Mouse (Mus musculus) adrenal gland, postnatal 25 days (tissue): Measurements from ENCODE around the gene Flad1. TPM values are rescaled to one million over a fixed set of nuclear protein-coding genes. Genes with fewer than 3 reads are reported as not detected.

Source experiments
- DNase-seq: peaks from one replicate; pipeline ENCODE4 v3.0.0; 2021; ENCODE audit warnings: mixed read lengths
- total RNA-seq: library from RNA; stranded (reverse); gene quantifications from 2 replicates; pipeline ENCODE4 v1.2.3, GENCODE M21; 2021

Gene Flad1
- total RNA-seq, 1 experiment from 2014 or later, result 35.4 TPM

GRCm38 (mm10) chr3:89395806-89396653 lies 15.6 kb downstream of the Flad1 start:
- DNase-seq, result peak; percentile 61

DNA sequence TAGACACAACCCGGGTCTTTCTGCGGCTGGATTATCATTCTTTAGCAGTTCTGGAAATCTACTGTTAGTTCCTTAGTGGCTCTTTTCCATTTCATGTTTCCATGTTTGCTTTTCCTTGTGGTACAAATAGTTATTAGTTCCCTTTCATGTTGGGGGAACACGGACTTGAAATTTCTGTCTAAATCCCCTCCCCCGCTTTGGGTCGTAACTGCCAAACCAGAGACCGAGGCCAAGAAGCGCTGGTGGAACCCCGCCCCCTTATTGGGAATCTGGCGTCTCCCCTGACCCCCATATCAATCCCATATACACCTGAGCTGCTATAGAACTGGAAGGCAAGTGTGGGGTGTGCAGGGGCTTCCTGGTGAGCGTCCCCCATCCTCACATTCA lies 16.3 kb downstream of the Flad1 start:
- no peak for DNase-seq

- DNase-seq, result peak; percentile 78
Observed at GRCm38 (mm10) chr3:89394894-89395256, 16.8 kb downstream of the Flad1 start.

DNA sequence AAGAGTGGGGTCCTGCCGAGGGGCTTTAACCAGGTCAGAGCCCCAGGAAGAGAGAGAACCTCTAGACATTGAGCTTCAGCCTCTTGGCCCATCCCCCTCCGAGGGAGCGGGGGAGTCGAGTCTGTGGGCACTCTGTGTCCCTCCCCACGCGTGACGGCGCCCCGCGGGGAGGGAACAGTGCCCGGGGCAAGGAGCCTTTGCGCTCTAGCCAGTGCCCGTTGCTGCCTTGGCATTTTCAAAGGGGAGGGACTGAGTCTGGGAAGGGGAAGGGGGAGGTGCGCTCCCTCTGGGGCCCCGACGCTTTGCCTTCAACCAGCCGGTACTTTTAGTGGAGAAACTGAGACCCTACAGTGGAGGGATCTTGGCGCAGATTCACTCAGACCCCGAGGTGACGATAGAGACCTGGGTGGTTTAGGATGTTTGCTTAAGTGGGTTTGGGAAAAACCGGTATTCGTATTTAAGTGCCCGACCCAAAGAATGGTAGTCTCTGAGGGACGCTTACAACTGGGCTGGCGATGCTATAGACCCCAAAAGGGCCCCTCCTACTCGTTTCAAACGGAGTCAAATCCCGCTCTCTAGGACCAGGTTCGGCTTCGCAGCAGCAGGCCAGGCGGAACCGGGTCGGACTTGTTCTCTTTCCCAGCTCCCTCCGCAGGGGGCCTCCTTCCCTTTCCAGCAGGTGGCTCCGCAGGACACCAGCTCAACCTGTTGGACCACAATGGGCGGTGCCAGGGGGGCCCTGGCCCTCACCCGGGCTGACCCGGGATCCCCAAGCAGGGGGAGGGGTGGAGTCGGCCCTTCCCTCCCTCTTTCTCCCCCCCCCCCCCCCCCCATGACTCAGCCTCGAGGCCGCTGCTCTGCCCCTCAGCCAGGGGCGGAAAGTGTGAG lies 17.4 kb downstream of the Flad1 start, which contains the start of gene Zbtb7b:
Gene Zbtb7b, minus strand, starts transcription at position 771 of the 888 bp plus-strand sequence.
- peak; percentile 86 for DNase-seq

DNA sequence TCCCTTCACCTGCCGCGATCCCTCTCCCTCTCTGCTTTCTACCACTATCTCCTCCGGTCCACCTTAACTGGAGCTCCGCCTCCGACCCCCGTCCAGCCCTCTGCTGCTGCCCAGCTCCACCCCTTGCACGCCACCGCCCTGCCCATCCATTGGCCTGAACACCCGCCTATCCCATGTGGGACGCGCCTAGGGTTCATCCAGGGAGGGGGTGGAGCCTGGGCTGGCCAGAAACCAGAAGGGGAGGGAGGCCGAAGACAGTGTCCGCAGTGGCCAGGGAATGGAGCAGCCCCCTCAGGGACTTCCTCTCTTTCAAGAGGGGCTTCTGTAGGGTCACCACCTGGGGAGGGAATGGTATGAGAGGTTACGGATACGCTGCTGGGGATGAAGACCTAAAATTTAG lies 18.1 kb downstream of the Flad1 start:
- DNase-seq, result peak; percentile 99

DNA sequence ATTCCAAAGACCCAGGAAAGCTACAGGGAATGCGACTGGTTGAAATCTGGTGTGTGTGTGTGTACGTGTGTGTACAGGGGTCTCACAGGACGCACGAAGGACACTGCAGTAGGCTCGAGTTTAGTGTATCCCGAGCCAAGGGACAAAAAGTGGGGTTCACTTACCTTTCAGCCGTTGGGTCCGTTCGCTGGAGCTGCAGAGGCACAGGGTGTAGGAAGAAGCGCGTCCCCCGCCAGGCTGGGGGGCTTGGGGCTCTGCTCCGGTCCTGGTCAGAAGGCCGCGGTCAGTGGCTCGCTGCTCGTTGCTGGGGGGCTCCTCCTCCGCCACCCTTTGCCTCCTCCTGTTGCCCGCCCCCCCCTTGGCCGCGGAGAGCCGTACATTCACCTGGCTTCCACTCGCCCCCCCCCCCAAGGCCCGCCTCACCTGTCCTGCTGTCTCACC lies 18.8 kb downstream of the Flad1 start:
- peak; percentile 54 for DNase-seq

DNA sequence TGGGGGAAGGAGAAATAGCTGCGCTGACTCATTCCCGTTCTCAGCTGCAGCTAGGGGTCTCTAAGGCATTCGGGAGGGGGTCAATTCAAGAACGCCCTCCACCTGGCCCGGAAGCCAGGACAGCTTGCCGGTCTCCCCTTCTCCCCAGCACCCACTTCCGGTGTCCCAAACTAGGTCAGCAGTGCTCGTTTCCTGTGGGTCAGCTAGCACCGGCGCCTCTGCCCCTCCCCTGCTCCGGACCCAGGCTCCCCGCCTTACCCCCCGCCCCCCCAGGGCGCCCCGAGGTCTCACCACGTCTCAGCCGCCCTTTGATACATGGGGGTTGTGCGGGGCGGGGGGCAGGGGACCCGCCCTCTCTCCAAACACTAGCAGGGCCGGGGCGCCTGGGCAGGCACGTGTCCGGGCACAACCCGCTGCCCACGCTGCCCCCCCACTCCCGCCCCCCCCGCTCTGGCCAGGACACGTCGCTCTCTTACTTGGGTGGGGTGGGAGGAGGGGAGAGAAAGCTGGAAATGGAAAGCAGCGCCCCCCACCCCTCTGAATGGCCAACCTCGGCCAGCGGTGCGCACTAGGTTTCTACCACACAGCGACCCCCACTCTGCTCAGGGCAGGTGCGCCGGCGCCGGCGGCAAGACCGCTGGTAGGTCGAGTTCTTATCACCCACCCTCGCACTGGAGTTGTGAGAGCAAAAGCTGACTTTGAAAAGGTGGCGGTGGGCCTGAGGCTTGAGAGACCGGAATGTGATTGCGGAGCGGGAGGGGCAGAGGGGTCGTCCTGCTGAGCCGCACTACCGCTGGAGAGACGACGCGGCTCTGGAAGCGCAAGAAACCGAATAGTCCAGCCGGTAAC lies 19.8 kb downstream of the Flad1 start:
- DNase-seq, result peak; percentile 75

DNA sequence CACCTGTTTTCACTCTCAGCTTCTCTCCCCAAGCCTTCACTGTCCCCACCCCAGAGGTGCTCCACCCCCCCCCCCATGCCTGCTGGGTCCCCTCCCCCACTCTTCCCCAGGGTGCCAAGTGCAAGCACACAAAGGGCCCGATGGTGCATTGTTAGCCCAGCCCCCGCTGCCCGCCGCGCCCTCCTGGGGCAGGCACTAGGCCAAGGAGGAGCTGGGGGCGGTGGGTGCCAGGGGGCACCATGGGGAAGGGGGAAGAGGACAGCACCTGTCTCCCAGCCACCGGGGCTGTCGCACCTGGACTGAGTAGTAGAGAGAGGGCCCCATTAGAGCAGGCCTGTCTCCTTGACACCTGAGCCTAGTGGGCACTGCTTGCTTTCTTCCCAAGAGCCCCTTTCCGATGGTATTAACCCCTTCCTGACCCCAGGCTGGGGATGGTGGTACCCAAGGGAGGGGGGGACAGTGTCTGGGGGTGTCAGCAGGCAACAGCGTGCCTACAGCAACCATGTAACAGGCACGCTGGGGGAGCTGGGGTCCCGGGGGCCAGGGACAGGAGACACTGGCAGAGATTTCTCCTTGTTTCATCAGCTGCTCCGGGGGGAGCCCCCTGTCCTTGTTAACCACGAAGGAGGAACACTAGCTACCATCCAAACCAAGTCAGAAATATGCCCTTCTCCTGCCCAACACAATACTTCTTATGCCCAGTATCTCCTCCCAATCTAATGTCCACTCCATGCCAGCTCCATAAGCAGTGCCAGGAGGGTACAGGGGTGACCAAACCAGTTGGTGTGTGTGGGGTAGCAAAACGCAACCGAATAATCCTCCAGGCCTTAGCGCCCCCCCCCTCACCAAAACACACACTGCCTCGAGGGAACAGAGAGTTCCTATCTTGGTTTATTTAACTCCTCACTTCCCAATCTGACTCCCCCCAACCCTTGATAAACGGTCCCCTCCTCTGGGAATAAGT lies 20.7 kb downstream of the Flad1 start:
- peak; percentile 45 for DNase-seq

DNA sequence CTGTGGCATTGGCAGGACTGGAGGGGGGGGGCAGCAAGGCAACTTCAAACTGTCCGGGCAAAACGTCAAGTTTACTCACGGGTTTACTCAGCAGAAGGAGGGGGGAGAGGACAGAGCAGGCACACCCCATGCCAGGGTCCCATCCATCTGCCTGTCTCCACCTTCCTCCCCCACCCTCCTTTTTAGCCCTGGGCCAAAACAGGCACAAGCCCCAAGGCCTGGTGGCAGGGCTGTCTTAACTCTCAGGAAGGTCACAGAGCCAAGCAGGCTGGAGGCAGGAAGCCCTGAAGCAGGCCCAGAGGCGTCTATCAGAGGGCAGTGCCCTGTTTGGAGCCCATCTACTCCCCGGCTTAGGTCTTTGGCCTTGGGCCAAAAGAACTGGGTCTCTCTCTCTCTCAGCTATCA lies 21.6 kb downstream of the Flad1 start:
- peak; percentile 72 for DNase-seq

- DNase-seq, result no peak
Observed at GRCm38 (mm10) chr3:89388901-89389740, 22.5 kb downstream of the Flad1 start.

GRCm38 (mm10) chr3:89388134-89388881 lies 23.4 kb downstream of the Flad1 start:
- DNase-seq, result peak; percentile 64

- peak; percentile 43 for DNase-seq
Observed at GRCm38 (mm10) chr3:89387632-89388031, 24.0 kb downstream of the Flad1 start.

DNA sequence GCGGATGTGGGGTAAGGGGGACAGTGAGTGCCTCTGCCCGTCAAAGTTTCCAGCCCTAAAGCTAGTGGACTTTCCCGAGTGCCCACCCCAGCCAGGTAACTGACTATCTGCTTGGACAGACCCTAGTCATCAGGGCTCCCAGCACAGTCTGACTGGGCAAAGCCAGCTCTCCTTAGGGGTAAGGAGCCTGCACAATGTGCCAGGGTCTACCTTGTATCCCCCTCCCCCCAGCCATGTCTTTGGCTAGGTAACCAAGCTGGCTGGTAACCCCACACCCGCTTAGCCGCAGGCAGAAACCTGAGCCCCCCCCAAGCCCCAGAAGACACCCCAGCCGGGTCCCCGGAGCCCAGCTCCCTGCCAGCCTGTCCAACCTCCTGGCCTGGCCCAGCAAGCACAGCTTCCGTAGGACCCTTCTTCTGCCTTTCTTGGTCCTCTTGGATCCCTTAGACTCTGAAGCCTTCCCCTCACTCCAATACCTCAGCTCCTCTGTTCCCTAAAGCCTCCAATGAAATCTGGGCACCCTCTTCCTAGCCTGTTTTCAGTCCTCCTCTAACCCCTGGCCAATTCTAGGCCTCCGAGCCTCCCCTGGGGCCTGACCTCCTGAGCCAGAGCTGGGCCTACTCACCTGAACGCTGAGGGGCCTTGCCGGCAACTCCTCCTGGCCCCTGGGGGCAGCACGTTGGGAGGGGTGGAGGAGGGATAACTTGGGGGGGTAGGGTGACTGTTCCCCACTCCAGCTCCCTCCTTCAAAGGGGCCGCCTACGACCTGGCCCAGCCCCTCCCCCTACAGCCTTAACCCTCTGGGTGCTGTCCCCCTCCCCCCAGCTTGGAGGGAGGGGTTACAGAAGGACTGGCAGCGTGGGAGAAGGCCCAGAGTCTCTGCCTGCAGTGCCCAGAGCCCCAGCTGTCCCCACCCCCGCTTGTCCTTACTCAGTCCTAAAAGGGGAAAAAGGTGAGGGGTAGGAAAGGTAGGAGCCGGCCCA lies 24.9 kb downstream of the Flad1 start:
- no peak for DNase-seq

GRCm38 (mm10) chr3:89385451-89385850 lies 26.2 kb downstream of the Flad1 start:
- DNase-seq, result no peak

DNA sequence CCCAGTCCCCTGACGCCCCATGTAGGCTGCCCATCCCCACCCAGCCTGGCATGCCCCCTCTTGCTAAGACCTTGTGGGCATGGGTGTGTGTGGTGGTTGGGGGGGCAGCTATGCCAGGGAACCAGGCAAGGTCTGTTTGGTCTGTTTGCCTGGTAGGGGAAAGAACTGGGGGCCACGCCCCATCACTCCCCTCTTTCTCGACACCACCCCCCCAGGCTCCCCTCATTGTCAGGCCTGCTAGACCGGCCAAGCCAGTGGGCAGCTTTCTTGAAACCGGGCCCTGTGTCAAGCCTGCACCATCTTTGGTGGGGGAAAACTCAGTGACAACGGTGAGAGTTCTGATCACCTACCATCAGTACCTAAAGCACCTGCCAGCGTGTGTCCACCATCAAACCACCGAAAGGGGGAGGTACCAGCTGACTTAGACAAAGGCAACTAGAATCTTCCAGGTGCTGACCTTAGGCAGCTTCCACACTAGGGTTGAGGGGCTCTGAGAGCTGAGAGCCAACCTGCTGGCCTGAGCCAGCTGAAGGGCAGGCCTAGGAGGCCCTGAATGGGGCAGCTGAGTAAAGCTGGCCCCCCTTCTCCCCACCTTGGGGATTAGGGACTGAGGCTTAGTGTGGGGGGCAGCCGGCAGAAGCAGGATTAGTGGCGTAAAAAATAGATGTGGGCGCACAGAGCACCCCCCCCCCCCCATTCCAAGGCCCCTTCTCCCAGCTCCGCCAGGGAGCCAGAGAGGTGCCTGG lies 27.2 kb downstream of the Flad1 start:
- DNase-seq, result no peak

- DNase-seq, result no peak
Observed at GRCm38 (mm10) chr3:89383651-89384255, 27.9 kb downstream of the Flad1 start.

- no peak for DNase-seq
Observed at GRCm38 (mm10) chr3:89382950-89383349, 28.7 kb downstream of the Flad1 start.
